In genomic region chr13:30185959-30186358, GRCm38 (mm10) we compare ENCODE assay signal across 11 mouse cellular contexts. TPM values are rescaled to one million over a fixed set of nuclear protein-coding genes. Genes with fewer than 3 reads are reported as not detected.
DNase-seq lines count a peak whose midpoint lies in the region; ATAC-seq and TF ChIP-seq lines count a peak whose summit lies in the region.
"Had no signal": no experiment of that assay in that cellular context is flagged by ENCODE, and none has a peak within 500 bp of the region (broad histone marks: within the 10 kb centered on the region; RNA-seq: fewer than 3 reads in every experiment).

No protein-coding gene starts in this region.

- peaks cover 19% of the 10 kb centered on the region for H3K4me1 ChIP-seq in limb, embryonic 12.5 days (replicated peaks)
- peaks cover 14% of the 10 kb centered on the region for H3K4me1 ChIP-seq in limb, embryonic 10.5 days
- H3K4me1 ChIP-seq in hindbrain, embryonic 15.5 days (replicated peaks): no peaks in the 10 kb centered on the region; the same call in 1 of the 2 replicates
- H3K4me1 ChIP-seq in olfactory bulb, adult 2 months (ENCODE audit: control insufficient read depth, insufficient read depth, low read length): peaks cover 7% of the 10 kb centered on the region
- H3K4me1 ChIP-seq: heart, embryonic 10.5 days had no signal

- no peak overlapping the region for H3K4me2 ChIP-seq in limb, embryonic 12.5 days
- no peak overlapping the region for H3K4me2 ChIP-seq in hindbrain, embryonic 15.5 days

- no peak for TF ChIP-seq CTCF in olfactory bulb, adult 2 months (IDR thresholded peaks at IDR 0.05; ENCODE audit: insufficient read depth, low read depth, low read length)

- TF ChIP-seq POLR2A in olfactory bulb, adult 2 months (IDR thresholded peaks at IDR 0.05; ENCODE audit: insufficient read depth, low read depth, low read length): no peak

- DNase-seq in embryo, embryonic 11 days: peak; percentile 21
- no peak for DNase-seq in embryo, embryonic 10 days (ENCODE audit: low spot score)
- no peak for DNase-seq in limb, embryonic 10.5 days (ENCODE audit: low spot score)
- DNase-seq in adrenal gland, postnatal 36 days: no peak
- no peak for DNase-seq in urinary bladder, postnatal 14 days (ENCODE audit: low spot score)
- DNase-seq: cerebellum, adult 11 months had no signal

- H3K9me3 ChIP-seq in limb, embryonic 12.5 days: no peaks in the 10 kb centered on the region
- H3K9me3 ChIP-seq in limb, embryonic 10.5 days (replicated peaks): no peaks in the 10 kb centered on the region
- H3K9me3 ChIP-seq in hindbrain, embryonic 15.5 days: no peaks in the 10 kb centered on the region
- H3K9me3 ChIP-seq: heart, embryonic 10.5 days had no signal

- no peak overlapping the region for H3K9ac ChIP-seq in limb, embryonic 12.5 days (replicated peaks)
- no peak overlapping the region for H3K9ac ChIP-seq in hindbrain, embryonic 15.5 days

- H3K36me3 ChIP-seq in limb, embryonic 12.5 days: no peaks in the 10 kb centered on the region
- H3K36me3 ChIP-seq in limb, embryonic 10.5 days: no peaks in the 10 kb centered on the region
- H3K36me3 ChIP-seq in hindbrain, embryonic 15.5 days: no peaks in the 10 kb centered on the region
- H3K36me3 ChIP-seq: heart, embryonic 10.5 days had no signal

- H3K27ac ChIP-seq in limb, embryonic 12.5 days: peak overlapping the region; percentile 50
- no peak overlapping the region for H3K27ac ChIP-seq in limb, embryonic 10.5 days
- peak overlapping the region; percentile 57 for H3K27ac ChIP-seq in hindbrain, embryonic 15.5 days (replicated peaks)
- peak overlapping the region; percentile 67 for H3K27ac ChIP-seq in olfactory bulb, adult 2 months (ENCODE audit: insufficient read depth, low read depth, low read length)
- H3K27ac ChIP-seq: heart, embryonic 10.5 days; kidney, postnatal 0 days had no signal

- H3K27me3 ChIP-seq in limb, embryonic 12.5 days: no peaks in the 10 kb centered on the region
- no peaks in the 10 kb centered on the region for H3K27me3 ChIP-seq in limb, embryonic 10.5 days (ENCODE audit: low read depth, poor library complexity, severe bottlenecking)
- no peaks in the 10 kb centered on the region for H3K27me3 ChIP-seq in hindbrain, embryonic 15.5 days

- no peak for ATAC-seq in limb, embryonic 12.5 days (ENCODE audit: insufficient number of reproducible peaks, insufficient read depth, low FRiP score, low TSS enrichment, low read depth)
- no peak; the same call in 1 of the 2 replicates for ATAC-seq in hindbrain, embryonic 15.5 days (ENCODE audit: low FRiP score, low read depth)

- H3K4me3 ChIP-seq in limb, embryonic 12.5 days (replicated peaks): no peak overlapping the region
- no peak overlapping the region for H3K4me3 ChIP-seq in limb, embryonic 10.5 days
- H3K4me3 ChIP-seq in hindbrain, embryonic 15.5 days: no peak overlapping the region
- no peak overlapping the region for H3K4me3 ChIP-seq in olfactory bulb, adult 2 months (ENCODE audit: insufficient read depth, low read depth, low read length)
- H3K4me3 ChIP-seq: heart, embryonic 10.5 days had no signal

- WGBS in limb, embryonic 12.5 days: 46% methylated on average over 6 of the region's 6 CpGs
- 60% methylated on average over 6 of the region's 6 CpGs for WGBS in limb, embryonic 10.5 days
- 25% methylated on average over 6 of the region's 6 CpGs for WGBS in hindbrain, embryonic 15.5 days
- 14% methylated on average over 6 of the region's 6 CpGs for WGBS in olfactory bulb, adult 2 months

RNA-seq across cellular contexts. Expression of gene Mboat1, which starts 49.7 kb away (rescaled TPM):
- polyA plus RNA-seq in limb, embryonic 12.5 days (2016; fragmentation: Nextera tagmentation; extraction: Ambion mirVana): 6.8 and 7.4 TPM in 2 replicates
- polyA plus RNA-seq in limb, embryonic 10.5 days (2016; fragmentation: Nextera tagmentation; extraction: Ambion mirVana): 3.7 and 4.3 TPM in 2 replicates
- 2.6 and 2.9 TPM in 2 replicates for polyA plus RNA-seq in hindbrain, embryonic 15.5 days (2015; fragmentation: Nextera tagmentation; extraction: Ambion mirVana)
- polyA plus RNA-seq in olfactory bulb, adult 2 months (2012; ENCODE audit: insufficient read depth, insufficient read length, low replicate concordance, missing spikeins): not detected in 2 replicates
- total RNA-seq in adrenal gland, postnatal 36 days (2021): 1 to 10 TPM; 3.8 to 5.4 TPM
